Mouse (Mus musculus) lung, adult 2 months (tissue): ENCODE data around the gene Fam71f2. TPM values are rescaled to one million over a fixed set of nuclear protein-coding genes. Genes with fewer than 3 reads are reported as not detected.
A peak's percentile ranks its signal among the peaks of the same experiment; 100 is the strongest.

Experiments used
- DNase-seq: peaks from one replicate; pipeline ENCODE4 v3.0.0; 2022
- H3K4me1 ChIP-seq: fragments of 200-500 bp; 2 replicates; pipeline ENCODE4 v1.6.1; 2011; ENCODE audit warnings: low read length; ENCODE audit not compliant: control insufficient read depth, insufficient read depth
- H3K4me3 ChIP-seq: fragments of 200-500 bp; replicated peaks from 2 replicates; pipeline ENCODE3; 2011; ENCODE audit warnings: low read depth, mild to moderate bottlenecking, control low read depth, low read length; ENCODE audit errors: extremely low read depth
- CTCF ChIP-seq: fragments of 200-500 bp; IDR thresholded peaks from 2 replicates; pipeline ENCODE4 v1.5.1; 2011; ENCODE audit warnings: mild to moderate bottlenecking, low read length, control low read depth; ENCODE audit not compliant: insufficient read depth
- POLR2A ChIP-seq: fragments of 200-500 bp; IDR thresholded peaks from 2 replicates; pipeline ENCODE4 v1.6.1; 2011; ENCODE audit warnings: low read depth, mild to moderate bottlenecking, control low read depth, low read length, borderline replicate concordance; ENCODE audit errors: extremely low read depth
- WGBS: fragments of 180-500 bp; shearing (Covaris S2); methylation state at CpG from one replicate; pipeline ENCODE4 v1.1.7; 2018; 5-methylcytosine and 5-hydroxymethylcytosine counted together
- polyA plus RNA-seq: library from polyadenylated mRNA; depleted of rRNA; stranded (reverse); fragments of >200 nt; gene quantifications from 2 replicates; pipeline ENCODE4 v1.2.3, GENCODE M21; 2012; rRNA removed

Fam71f2 gene
- polyA plus RNA-seq: 5.3 and 5.6 TPM in 2 replicates

DNA sequence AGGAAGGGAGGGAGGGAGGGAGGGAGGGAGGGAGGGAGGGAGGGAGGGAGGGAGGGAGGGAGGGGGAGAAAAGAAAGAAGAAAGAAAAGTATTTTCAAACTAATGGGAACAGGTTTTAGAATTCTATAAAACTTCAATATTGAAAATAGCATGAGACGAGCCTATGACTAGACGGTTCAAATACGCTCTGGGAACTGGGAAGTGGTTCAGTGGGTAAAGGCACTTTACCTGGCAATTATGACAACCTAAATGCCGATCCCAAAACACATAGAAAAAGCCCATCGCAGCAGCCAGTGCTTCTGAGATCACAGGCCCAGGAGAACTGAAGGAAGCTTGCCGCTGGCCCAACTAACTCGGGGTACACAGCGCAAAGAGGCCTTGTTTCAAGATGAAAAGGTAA is at the start of gene Fam71f2:
TSS of gene Fam71f2 (plus strand) at position 301 of the 400 bp plus-strand sequence.
- no peak for DNase-seq
- peaks cover 2% of the 10 kb centered on the region; the same call in 1 of the 2 replicates for H3K4me1 ChIP-seq
- 82% methylated on average over 8 of the region's 8 CpGs for WGBS
- TF ChIP-seq CTCF (no peak), POLR2A (no peak)
- H3K4me3 ChIP-seq: no peak within 1 kb of the TSS

DNA sequence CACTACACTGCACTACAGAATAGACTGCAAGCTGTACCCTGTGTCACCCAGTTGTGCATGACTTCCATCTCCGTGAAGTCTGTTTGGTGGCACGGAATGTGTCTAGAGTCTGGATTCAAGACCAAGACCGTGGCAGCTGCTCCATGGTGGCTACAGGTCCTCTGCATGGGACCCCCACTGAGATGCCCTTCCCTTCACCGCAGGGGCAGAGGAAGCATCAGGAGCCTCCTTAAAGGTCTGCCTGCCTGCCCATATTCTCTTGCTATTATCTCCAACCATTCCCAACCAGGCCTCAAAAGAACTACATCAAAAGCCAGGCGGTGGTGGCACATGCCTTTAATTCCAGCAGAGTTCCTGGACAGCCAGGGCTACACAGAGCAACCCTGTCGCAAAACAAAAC is 49.0 kb upstream of the Fam71f2 start:
- TF ChIP-seq CTCF (no peak), POLR2A (no peak)
- H3K4me3 ChIP-seq: no peak overlapping the region
- DNase-seq: no peak
- H3K4me1 ChIP-seq: no peaks in the 10 kb centered on the region
- WGBS: 68% methylated on average over 6 of the region's 6 CpGs

DNA sequence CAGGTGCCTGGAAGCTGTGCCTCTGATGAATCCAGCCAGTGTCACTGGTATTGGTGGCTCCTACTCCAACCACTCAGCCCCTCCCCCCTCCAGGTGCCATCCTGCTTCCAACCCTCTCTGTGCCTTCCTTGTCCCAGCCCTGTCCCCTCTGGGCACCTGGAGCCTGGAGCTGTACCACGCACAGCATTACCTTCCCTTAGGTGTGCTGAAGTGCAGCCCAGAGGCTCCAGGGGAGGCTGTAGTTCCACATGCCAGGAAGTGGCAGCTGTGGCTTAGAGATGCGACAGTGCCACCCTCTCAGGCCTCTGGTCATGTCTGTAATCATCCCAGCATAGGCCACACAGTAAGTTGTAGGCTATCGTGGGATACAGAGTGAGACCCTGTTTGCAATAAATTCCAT is 47.6 kb upstream of the Fam71f2 start:
- no peaks in the 10 kb centered on the region for H3K4me1 ChIP-seq
- TF ChIP-seq CTCF (no peak), POLR2A (no peak)
- DNase-seq: no peak
- H3K4me3 ChIP-seq: no peak overlapping the region
- 69% methylated on average over 3 of the region's 3 CpGs for WGBS

DNA sequence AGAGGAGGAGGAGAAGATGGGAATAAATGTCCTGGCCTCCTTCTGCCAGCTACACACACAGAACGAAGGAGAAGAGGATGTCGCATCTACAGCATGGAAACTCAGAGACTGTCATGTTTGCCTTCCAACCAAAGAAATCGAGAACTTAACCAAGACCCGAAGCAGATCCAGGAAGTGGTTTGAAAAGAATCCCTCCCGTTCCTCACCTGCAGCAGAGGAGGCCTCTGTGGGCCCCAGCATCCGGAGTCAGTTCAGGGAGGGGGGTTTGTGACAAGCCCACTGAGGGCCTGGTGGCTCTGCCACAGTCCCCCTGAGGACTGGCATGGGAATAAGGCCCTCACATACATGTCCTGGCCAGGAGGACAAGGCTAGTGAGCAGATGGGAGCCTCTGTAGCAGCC is 47.1 kb upstream of the Fam71f2 start:
- WGBS: 58% methylated on average over 6 of the region's 6 CpGs
- H3K4me3 ChIP-seq: no peak overlapping the region
- DNase-seq: no peak
- TF ChIP-seq CTCF (no peak), POLR2A (no peak)
- no peaks in the 10 kb centered on the region for H3K4me1 ChIP-seq

DNA sequence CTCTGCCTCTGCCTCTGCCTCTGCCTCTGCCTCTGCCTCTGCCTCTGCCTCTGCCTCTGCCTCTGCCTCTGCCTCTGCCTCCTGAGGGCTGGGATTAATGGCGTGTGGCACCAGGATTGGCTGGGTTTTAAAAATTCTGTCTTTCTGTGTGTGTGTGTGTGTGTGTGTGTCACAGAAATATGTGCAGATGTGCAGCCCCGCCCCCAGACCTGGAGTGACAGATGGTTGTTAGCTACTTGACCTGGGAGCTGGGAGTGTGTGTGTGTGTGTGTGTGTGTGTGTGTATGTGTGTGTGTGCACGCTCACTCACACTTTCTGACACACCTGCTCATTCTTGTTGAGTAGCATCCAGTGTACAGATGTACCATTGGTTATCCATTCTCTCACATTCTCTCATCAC is 45.7 kb upstream of the Fam71f2 start:
- 59% methylated on average over 3 of the region's 3 CpGs for WGBS
- no peak for TF ChIP-seq CTCF
- TF ChIP-seq POLR2A: no peak
- H3K4me1 ChIP-seq: no peaks in the 10 kb centered on the region

DNA sequence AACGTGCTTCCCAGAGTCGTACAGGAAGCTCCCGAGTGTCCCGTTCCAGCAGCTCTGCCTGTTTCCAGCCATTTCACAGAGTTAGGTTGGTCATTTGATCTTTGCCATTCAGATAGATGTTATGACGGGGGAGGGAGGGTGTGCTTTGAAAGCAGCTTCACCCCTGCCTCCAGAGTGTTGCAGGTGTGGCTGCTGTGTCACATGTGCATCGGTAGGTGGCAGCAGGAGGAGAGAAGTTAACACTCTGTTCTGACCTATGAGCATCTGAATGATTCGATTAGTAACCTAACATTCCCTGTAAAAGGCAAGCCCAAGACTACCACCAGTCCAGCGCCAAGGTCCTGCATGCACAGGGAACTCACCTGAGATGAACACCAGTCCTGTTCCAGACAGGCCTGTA is 45.1 kb upstream of the Fam71f2 start:
- Histone ChIP-seq H3K4me1 (no peaks in the 10 kb centered on the region), H3K4me3 (no peak overlapping the region)
- 39% methylated on average over 8 of the region's 8 CpGs for WGBS
- TF ChIP-seq CTCF (peak; percentile 84), POLR2A (no peak)
- no peak for DNase-seq

More for the DNA sequence above, 45.7 kb upstream of the Fam71f2 start:
- H3K4me3 ChIP-seq: no peak overlapping the region
- DNase-seq: no peak

DNA sequence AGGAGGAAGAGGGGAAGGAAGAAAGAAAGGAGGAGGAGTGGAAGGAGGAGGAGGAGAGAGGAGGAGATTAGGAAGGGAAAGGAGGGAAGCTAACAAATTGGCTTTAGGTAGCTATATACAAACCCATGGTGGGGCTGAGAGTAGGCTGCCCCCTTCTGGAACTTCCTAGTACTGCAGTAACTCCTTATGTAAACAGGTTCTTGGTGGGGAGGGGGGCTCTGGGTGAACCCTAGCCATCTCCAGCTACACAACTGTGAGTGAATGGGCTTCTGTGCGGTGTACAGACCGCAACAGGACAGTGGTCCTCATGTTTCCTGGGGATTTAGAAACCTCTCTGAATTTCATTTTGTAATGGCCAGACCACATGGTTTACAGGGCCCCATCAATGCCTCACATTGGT is 38.6 kb upstream of the Fam71f2 start:
- Histone ChIP-seq H3K4me1 (peaks cover 3% of the 10 kb centered on the region; the same call in 1 of the 2 replicates), H3K4me3 (no peak overlapping the region)
- 44% methylated on average over 2 of the region's 2 CpGs for WGBS
- TF ChIP-seq POLR2A (no peak), CTCF (peak; percentile 44)
- peak; percentile 34 for DNase-seq

DNA sequence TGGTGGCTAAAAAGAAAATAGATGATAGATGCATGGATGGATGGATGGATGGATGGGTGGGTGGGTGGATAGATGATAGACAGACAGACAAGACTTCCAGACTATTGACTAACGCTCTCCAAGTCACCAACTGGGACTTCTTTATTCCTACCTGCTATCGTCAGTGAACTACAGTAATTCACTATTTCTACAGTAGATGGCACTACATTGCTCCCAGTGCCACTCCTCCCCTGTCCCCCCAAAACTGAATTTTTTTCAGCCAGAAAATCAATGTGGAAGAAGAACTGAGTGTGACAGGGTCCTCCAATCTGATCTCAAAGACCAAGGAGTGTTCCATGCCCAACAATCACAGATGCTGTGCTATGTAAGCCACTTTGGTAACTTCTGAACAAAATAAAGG is 37.7 kb upstream of the Fam71f2 start:
- no peak overlapping the region for H3K4me3 ChIP-seq
- DNase-seq: no peak
- TF ChIP-seq CTCF (no peak), POLR2A (no peak)
- 54% methylated on average over 2 of the region's 2 CpGs for WGBS
- peaks cover 3% of the 10 kb centered on the region; the same call in 1 of the 2 replicates for H3K4me1 ChIP-seq

DNA sequence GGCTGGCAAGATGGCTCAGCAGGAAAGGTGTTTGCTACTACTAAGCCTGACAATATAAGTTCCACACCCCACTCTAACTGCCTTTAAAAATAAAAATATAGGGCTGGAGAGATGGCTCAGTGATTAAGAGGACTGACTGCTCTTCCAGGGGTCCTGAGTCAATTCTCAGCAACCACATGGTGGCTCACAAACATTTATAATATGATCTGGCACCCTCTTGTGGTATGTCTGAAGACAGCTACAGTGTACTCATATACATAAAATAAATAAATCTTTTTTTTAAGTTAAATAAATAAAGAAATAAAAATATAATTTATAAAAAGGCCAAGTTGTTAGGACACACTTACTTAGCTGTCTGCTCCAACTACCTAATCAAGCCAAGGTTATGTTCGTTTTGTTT is 37.1 kb upstream of the Fam71f2 start:
- WGBS: 56% methylated on average over 1 of the region's 1 CpGs
- Histone ChIP-seq H3K4me1 (peaks cover 3% of the 10 kb centered on the region; the same call in 1 of the 2 replicates), H3K4me3 (no peak overlapping the region)
- TF ChIP-seq POLR2A (no peak), CTCF (no peak)
- DNase-seq: no peak

DNA sequence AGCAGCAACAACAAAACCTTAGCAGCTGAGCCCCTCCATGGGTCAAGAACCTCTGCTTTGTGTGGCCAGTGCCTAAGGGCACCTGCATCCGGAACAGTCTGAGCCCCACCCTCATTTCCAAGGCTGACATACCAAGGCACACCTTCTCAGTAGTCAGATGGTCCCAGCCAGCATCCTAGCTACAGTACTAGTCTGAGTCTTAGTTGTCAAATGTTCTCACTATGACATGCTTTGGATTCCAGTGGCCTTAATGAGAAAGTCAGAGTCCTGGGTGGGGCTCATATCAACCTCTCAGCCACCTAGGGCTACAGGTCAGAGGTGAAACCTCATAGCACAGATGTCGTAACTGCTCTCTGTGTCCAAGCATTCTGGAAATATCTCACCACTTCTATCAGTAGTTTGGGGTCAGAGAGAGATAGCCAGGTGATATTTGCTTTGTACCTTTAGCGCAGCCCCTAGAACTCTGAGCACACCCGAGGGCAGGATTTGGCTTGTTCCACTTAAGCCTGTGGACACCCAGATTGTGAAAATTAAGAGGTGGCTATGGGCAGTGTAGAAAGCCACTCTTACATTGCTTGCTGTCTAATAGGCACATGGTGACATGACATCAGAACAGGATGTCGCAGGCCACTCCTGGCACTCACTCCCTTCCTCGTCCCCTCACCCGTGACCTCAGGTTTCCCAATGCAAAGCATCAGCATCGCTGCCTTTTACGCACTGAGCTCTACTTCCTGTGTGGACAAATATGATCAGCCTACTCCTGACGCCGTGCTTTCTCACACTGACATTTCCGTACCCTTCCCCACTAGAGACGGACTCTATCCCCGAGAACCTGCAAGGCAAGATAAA is 33.9 kb upstream of the Fam71f2 start:
- DNase-seq: no peak
- 28% methylated on average over 14 of the region's 14 CpGs for WGBS
- TF ChIP-seq CTCF (no peak), POLR2A (no peak)
- peaks cover 3% of the 10 kb centered on the region; the same call in 1 of the 2 replicates for H3K4me1 ChIP-seq
- H3K4me3 ChIP-seq: no peak overlapping the region
